Comparison of ENCODE assay signal across 1 mouse cellular context in the genomic region with DNA sequence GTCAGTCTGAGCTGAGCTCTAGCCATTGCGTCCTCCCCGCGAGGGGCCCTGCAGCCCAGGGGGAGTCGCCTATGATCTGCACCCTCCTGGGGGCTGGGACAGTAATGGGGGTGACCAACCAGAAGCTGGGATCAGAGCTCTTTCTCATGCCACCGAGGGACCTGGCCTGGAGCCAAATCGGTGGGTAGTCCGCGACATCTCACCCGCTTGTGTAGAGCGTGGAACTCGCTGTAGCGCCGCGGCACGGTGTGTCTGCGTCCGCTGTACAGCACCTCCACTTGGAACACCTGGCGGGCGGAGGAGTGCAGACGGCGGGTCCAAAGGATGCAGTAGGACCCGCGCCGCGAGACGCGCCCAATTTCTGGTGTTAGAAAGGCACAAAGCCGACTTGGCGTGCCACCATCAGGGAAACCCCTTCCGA.
TF ChIP-seq lines count a peak whose summit lies in the region.

No protein-coding gene starts in this region.

TF ChIP-seq in MEL, 35 proteins besides CTCF, POLR2A, EP300 and RAD21:
- TF ChIP-seq MXI1 (IDR thresholded peaks at IDR 0.05; ENCODE audit: low read depth, low read length) (no peak), MAZ (IDR thresholded peaks at IDR 0.05; ENCODE audit: low read depth, low read length) (no peak), USF2 (IDR thresholded peaks at IDR 0.05; ENCODE audit: borderline replicate concordance in 1 of 2, insufficient read depth in 1 of 2, low read depth in 1 of 2, low read length in 2 of 2) (no peak), MAX (IDR thresholded peaks at IDR 0.05; ENCODE audit: low read length) (no peak), BHLHE40 (IDR thresholded peaks at IDR 0.05; ENCODE audit: borderline replicate concordance, low read depth, low read length) (no peak), USF1 (IDR thresholded peaks at IDR 0.05; ENCODE audit: low read depth, low read length) (no peak), NRF1 (IDR thresholded peaks at IDR 0.05; ENCODE audit: insufficient read depth, low read depth, low read length, poor library complexity, severe bottlenecking) (no peak), MEF2A (IDR thresholded peaks at IDR 0.05; ENCODE audit: extremely low read depth, insufficient replicate concordance, low read depth, low read length, poor library complexity, severe bottlenecking) (no peak), ZNF384 (IDR thresholded peaks at IDR 0.05; ENCODE audit: low read depth, low read length) (no peak), JUND (IDR thresholded peaks at IDR 0.05; ENCODE audit: low read depth, low read length) (no peak), MYB (IDR thresholded peaks at IDR 0.05; ENCODE audit: low read depth, low read length) (no peak)
